Mouse (Mus musculus): ENCODE results near the gene Fyco1. TPM values are rescaled to one million over a fixed set of nuclear protein-coding genes. Genes with fewer than 3 reads are reported as not detected.
"Not testable (repeated sequence)": the region's sequence is repeated elsewhere in the genome, so short reads cannot be mapped to it uniquely, and the experiment has no call there.

Fyco1 gene
- total and polyA plus RNA-seq, 3 experiments = 55.5 to 262 (median 251) TPM

GRCm38 (mm10) chr9:123758156-123758555 is 93.5 kb downstream of the Fyco1 start:
- Histone ChIP-seq H3K27ac (no peak overlapping the region), H3K4me3 (no peak overlapping the region), H3K4me1 (ENCODE audit: control insufficient read depth, insufficient read depth, low read length) (no peaks in the 10 kb centered on the region; the same call in 1 of the 2 replicates), H3K79me2 (replicated peaks; ENCODE audit: control insufficient read depth, insufficient read depth, low read length) (no peaks in the 10 kb centered on the region), H3K27me3 (ENCODE audit: control insufficient read depth, insufficient read depth, low read length) (no peaks in the 10 kb centered on the region), H3K9ac (ENCODE audit: low read depth, low read length) (no peak overlapping the region), H3K36me3 (ENCODE audit: control insufficient read depth, insufficient read depth, low read length) (no peaks in the 10 kb centered on the region)
- DNase-seq = no peak
- WGBS = 73% methylated on average over 1 of the region's 1 CpGs
- TF ChIP-seq EP300 (IDR thresholded peaks at IDR 0.05; ENCODE audit: insufficient read depth, low read depth, low read length) (no peak), CTCF (IDR thresholded peaks at IDR 0.05) (no peak), POLR2A (IDR thresholded peaks at IDR 0.05; ENCODE audit: insufficient read depth, low read depth, low read length) (no peak)
- intact Hi-C loops (cut with DNase I) = no loop called here

GRCm38 (mm10) chr9:123757326-123757725 is 94.4 kb downstream of the Fyco1 start:
- H3K27me3 ChIP-seq (ENCODE audit: control insufficient read depth, insufficient read depth, low read length) = no peaks in the 10 kb centered on the region
- TF ChIP-seq EP300 (IDR thresholded peaks at IDR 0.05; ENCODE audit: insufficient read depth, low read depth, low read length) = no peak
- no peak for TF ChIP-seq CTCF (IDR thresholded peaks at IDR 0.05)
- TF ChIP-seq POLR2A (IDR thresholded peaks at IDR 0.05; ENCODE audit: insufficient read depth, low read depth, low read length) = no peak
- no peak overlapping the region for H3K9ac ChIP-seq (ENCODE audit: low read depth, low read length)
- no peak overlapping the region for H3K4me3 ChIP-seq
- H3K27ac ChIP-seq = no peak overlapping the region
- DNase-seq = no peak
- no peaks in the 10 kb centered on the region; the same call in 1 of the 2 replicates for H3K4me1 ChIP-seq (ENCODE audit: control insufficient read depth, insufficient read depth, low read length)
- intact Hi-C loops (cut with DNase I) = no loop called here
- H3K36me3 ChIP-seq (ENCODE audit: control insufficient read depth, insufficient read depth, low read length) = no peaks in the 10 kb centered on the region
- no peaks in the 10 kb centered on the region for H3K79me2 ChIP-seq (replicated peaks; ENCODE audit: control insufficient read depth, insufficient read depth, low read length)
- 43% methylated on average over 2 of the region's 2 CpGs for WGBS

GRCm38 (mm10) chr9:123756752-123757151 is 94.9 kb downstream of the Fyco1 start:
- Histone ChIP-seq H3K4me1 (ENCODE audit: control insufficient read depth, insufficient read depth, low read length) (no peaks in the 10 kb centered on the region; the same call in 1 of the 2 replicates), H3K4me3 (no peak overlapping the region), H3K36me3 (ENCODE audit: control insufficient read depth, insufficient read depth, low read length) (no peaks in the 10 kb centered on the region), H3K9ac (ENCODE audit: low read depth, low read length) (no peak overlapping the region), H3K79me2 (replicated peaks; ENCODE audit: control insufficient read depth, insufficient read depth, low read length) (no peaks in the 10 kb centered on the region), H3K27ac (no peak overlapping the region), H3K27me3 (ENCODE audit: control insufficient read depth, insufficient read depth, low read length) (no peaks in the 10 kb centered on the region)
- DNase-seq = no peak
- whole genome bisulfite sequencing = 64% methylated on average over 3 of the region's 3 CpGs
- TF ChIP-seq EP300 (IDR thresholded peaks at IDR 0.05; ENCODE audit: insufficient read depth, low read depth, low read length) = no peak
- no peak for TF ChIP-seq CTCF (IDR thresholded peaks at IDR 0.05)
- TF ChIP-seq POLR2A (IDR thresholded peaks at IDR 0.05; ENCODE audit: insufficient read depth, low read depth, low read length) = no peak
- intact Hi-C loops (cut with DNase I) = no loop called here

GRCm38 (mm10) chr9:123754333-123754732 is 97.4 kb downstream of the Fyco1 start:
- Histone ChIP-seq H3K27ac (no peak overlapping the region), H3K9ac (ENCODE audit: low read depth, low read length) (no peak overlapping the region)

GRCm38 (mm10) chr9:123749687-123750086 is 102.0 kb downstream of the Fyco1 start:
- WGBS = 92% methylated on average over 8 of the region's 8 CpGs
- H3K9ac ChIP-seq (ENCODE audit: low read depth, low read length); H3K27ac ChIP-seq; H3K27me3 ChIP-seq (ENCODE audit: control insufficient read depth, insufficient read depth, low read length); intact Hi-C loops (cut with DNase I); H3K4me1 ChIP-seq (ENCODE audit: control insufficient read depth, insufficient read depth, low read length); H3K36me3 ChIP-seq (ENCODE audit: control insufficient read depth, insufficient read depth, low read length); H3K79me2 ChIP-seq (replicated peaks; ENCODE audit: control insufficient read depth, insufficient read depth, low read length); H3K4me3 ChIP-seq; DNase-seq: not testable (repeated sequence)

More at GRCm38 (mm10) chr9:123754333-123754732, 97.4 kb downstream of the Fyco1 start:
- WGBS = 78% methylated on average over 4 of the region's 4 CpGs
- Histone ChIP-seq H3K79me2 (replicated peaks; ENCODE audit: control insufficient read depth, insufficient read depth, low read length) (no peaks in the 10 kb centered on the region), H3K36me3 (ENCODE audit: control insufficient read depth, insufficient read depth, low read length) (no peaks in the 10 kb centered on the region), H3K4me1 (ENCODE audit: control insufficient read depth, insufficient read depth, low read length) (no peaks in the 10 kb centered on the region; the same call in 1 of the 2 replicates), H3K4me3 (no peak overlapping the region), H3K27me3 (ENCODE audit: control insufficient read depth, insufficient read depth, low read length) (no peaks in the 10 kb centered on the region)
- peak in 1 of 2 experiments; percentile 43 for DNase-seq
- intact Hi-C loops (cut with DNase I) = no loop called here
- TF ChIP-seq POLR2A (IDR thresholded peaks at IDR 0.05; ENCODE audit: insufficient read depth, low read depth, low read length) (no peak), EP300 (IDR thresholded peaks at IDR 0.05; ENCODE audit: insufficient read depth, low read depth, low read length) (no peak), CTCF (IDR thresholded peaks at IDR 0.05) (no peak)

- no peak for DNase-seq
- intact Hi-C loops (cut with DNase I) = no loop called here
- H3K27me3 ChIP-seq (ENCODE audit: control insufficient read depth, insufficient read depth, low read length) = no peaks in the 10 kb centered on the region
- H3K9ac ChIP-seq (ENCODE audit: low read depth, low read length) = no peak overlapping the region
- TF ChIP-seq CTCF (IDR thresholded peaks at IDR 0.05) = no peak
- TF ChIP-seq EP300 (IDR thresholded peaks at IDR 0.05; ENCODE audit: insufficient read depth, low read depth, low read length) = no peak
- TF ChIP-seq POLR2A (IDR thresholded peaks at IDR 0.05; ENCODE audit: insufficient read depth, low read depth, low read length) = no peak
- H3K36me3 ChIP-seq (ENCODE audit: control insufficient read depth, insufficient read depth, low read length) = no peaks in the 10 kb centered on the region
- WGBS = 83% methylated on average over 4 of the region's 4 CpGs
- no peak overlapping the region for H3K4me3 ChIP-seq
- H3K79me2 ChIP-seq (replicated peaks; ENCODE audit: control insufficient read depth, insufficient read depth, low read length) = no peaks in the 10 kb centered on the region
- no peaks in the 10 kb centered on the region for H3K4me1 ChIP-seq (ENCODE audit: control insufficient read depth, insufficient read depth, low read length)
- H3K27ac ChIP-seq = no peak overlapping the region
These were observed 110.9 kb downstream of the Fyco1 start for GRCm38 (mm10) chr9:123740799-123741198.

Other genes with a start within 250 kb of the Fyco1 start
- gene Slc6a20b, start 219.3 kb downstream of the Fyco1 start, total RNA-seq (2021) = not detected
- 0.02 TPM in 1 of 2 replicates, not detected in the other for gene Slc6a20b, start 219.3 kb downstream of the Fyco1 start, polyA plus RNA-seq (2012; rRNA removed)
- gene Ccr9, start 173.5 kb downstream of the Fyco1 start, total RNA-seq (2021) = under 1 TPM in 1 of 2 experiments, not detected in 1; 0.07 TPM
- gene Ccr9, start 173.5 kb downstream of the Fyco1 start, polyA plus RNA-seq (2012; rRNA removed) = 0.20 and 0.21 TPM in 2 replicates
- not detected for gene Slc6a20a, start 173.0 kb downstream of the Fyco1 start, total RNA-seq (2021)
- gene Slc6a20a, start 173.0 kb downstream of the Fyco1 start, polyA plus RNA-seq (2012; rRNA removed) = 0.31 TPM in 1 of 2 replicates, not detected in the other
- gene Lztfl1, start 134.2 kb downstream of the Fyco1 start, total RNA-seq (2021) = 10 to 100 TPM; 38.7 to 39.9 TPM
- 5.6 and 12.5 TPM in 2 replicates for gene Lztfl1, start 134.2 kb downstream of the Fyco1 start, polyA plus RNA-seq (2012; rRNA removed)
- gene Cxcr6, start 45.4 kb downstream of the Fyco1 start, total RNA-seq (2021) = under 1 TPM in 1 of 2 experiments, not detected in 1; 0.16 TPM
- gene Cxcr6, start 45.4 kb downstream of the Fyco1 start, polyA plus RNA-seq (2012; rRNA removed) = 0.15 and 0.37 TPM in 2 replicates
- gene Xcr1, start 10.1 kb upstream of the Fyco1 start, total RNA-seq (2021) = not detected
- gene Xcr1, start 10.1 kb upstream of the Fyco1 start, polyA plus RNA-seq (2012; rRNA removed) = 0.14 and 0.32 TPM in 2 replicates
- gene Ccr1, start 116.8 kb upstream of the Fyco1 start, total RNA-seq (2021) = under 1 TPM; 0.48 to 0.89 TPM
- 0.96 and 1.8 TPM in 2 replicates for gene Ccr1, start 116.8 kb upstream of the Fyco1 start, polyA plus RNA-seq (2012; rRNA removed)
- not detected for gene Ccr1l1, start 126.5 kb upstream of the Fyco1 start, total RNA-seq (2021)
- gene Ccr1l1, start 126.5 kb upstream of the Fyco1 start, polyA plus RNA-seq (2012; rRNA removed) = not detected in 2 replicates
- not detected for gene Ccr3, start 170.1 kb upstream of the Fyco1 start, total RNA-seq (2021)
- 0.20 TPM in 1 of 2 replicates, not detected in the other for gene Ccr3, start 170.1 kb upstream of the Fyco1 start, polyA plus RNA-seq (2012; rRNA removed)

All from heart, adult 2 months (tissue).